Mouse (Mus musculus) hindbrain, embryonic 11.5 days (tissue): ENCODE data around the gene Scamp2. TPM values are rescaled to one million over a fixed set of nuclear protein-coding genes. Genes with fewer than 3 reads are reported as not detected.

Experiments used
- ATAC-seq: fragments of 200-750 bp; cut with Nextera tagmentation; 2 replicates; pipeline ENCODE4 v1.8.0; 2017; ENCODE audit warnings: mild to moderate bottlenecking, moderate TSS enrichment, moderate library complexity; ENCODE audit not compliant: low FRiP score
- DNase-seq: peaks from one replicate; pipeline ENCODE4 v3.0.0-alpha.2; 2015; ENCODE audit warnings: low spot score
- H3K27ac ChIP-seq: fragments of 300-500 bp; sonication (generic); 2 replicates; pipeline ENCODE4 v1.5.1; 2014; ENCODE audit warnings: mild to moderate bottlenecking, low read depth, low read length
- H3K27me3 ChIP-seq: fragments of 300-500 bp; sonication (generic); 2 replicates; pipeline ENCODE4 v1.6.1; 2014; ENCODE audit warnings: mild to moderate bottlenecking, low read length, moderate library complexity, mixed read lengths; ENCODE audit not compliant: control insufficient read depth, insufficient read depth
- H3K36me3 ChIP-seq: fragments of 300-500 bp; sonication (generic); 2 replicates; pipeline ENCODE4 v1.6.1; 2014; ENCODE audit warnings: mild to moderate bottlenecking, low read length, moderate library complexity, mixed read lengths; ENCODE audit not compliant: control insufficient read depth, insufficient read depth
- H3K4me1 ChIP-seq: fragments of 300-500 bp; sonication (generic); replicated peaks from 2 replicates; pipeline ENCODE4 v1.6.1; 2014; ENCODE audit warnings: low read length, mixed read lengths; ENCODE audit not compliant: control insufficient read depth, insufficient read depth
- H3K4me2 ChIP-seq: fragments of 300-500 bp; sonication (generic); replicated peaks from 2 replicates; pipeline ENCODE4 v1.6.1; 2014; ENCODE audit warnings: mild to moderate bottlenecking, low read depth, low read length
- H3K4me3 ChIP-seq: fragments of 300-500 bp; sonication (generic); 2 replicates; pipeline ENCODE4 v1.5.1; 2014; ENCODE audit warnings: low read depth, low read length
- H3K9ac ChIP-seq: fragments of 300-500 bp; sonication (generic); 2 replicates; pipeline ENCODE4 v1.6.1; 2014; ENCODE audit warnings: low read depth, low read length
- H3K9me3 ChIP-seq: fragments of 300-500 bp; sonication (generic); 2 replicates; pipeline ENCODE4 v1.6.1; 2016; ENCODE audit warnings: low read length; ENCODE audit not compliant: control insufficient read depth
- WGBS: fragments of 180-500 bp; shearing (Covaris S2); extraction: QIAGEN DNeasy Blood & Tissue Kit; methylation state at CpG from one replicate; pipeline ENCODE4 v1.1.7; 2014; 5-methylcytosine and 5-hydroxymethylcytosine counted together
- polyA plus RNA-seq: library from polyadenylated mRNA; unstranded; fragments of >200 nt; fragmentation: Nextera tagmentation; extraction: Ambion mirVana; gene quantifications from 2 replicates; pipeline ENCODE4 v1.2.1, GENCODE M21; 2014

Scamp2 gene
- polyA plus RNA-seq, 1 experiment from 2014 or later = 57.8 TPM

DNA sequence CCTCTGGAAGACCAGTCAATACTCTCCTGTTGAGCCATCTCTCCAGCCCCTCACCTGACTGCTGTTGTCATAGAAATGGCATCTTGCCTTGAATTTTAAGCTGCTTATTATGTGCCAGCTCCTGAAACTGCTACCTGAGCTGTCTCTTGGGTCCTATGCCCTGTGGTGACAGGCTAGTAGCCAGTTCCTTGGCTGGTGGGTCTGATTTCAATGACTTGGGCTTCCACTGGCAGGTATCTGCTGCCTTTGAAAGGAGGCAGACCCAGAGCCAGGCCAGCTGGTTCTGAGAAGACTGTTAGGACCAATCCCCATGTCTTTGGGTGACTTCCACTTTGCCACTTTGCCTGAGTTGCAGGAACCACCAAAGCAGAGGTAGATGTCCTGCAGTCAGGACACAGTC is 13.7 kb downstream of the Scamp2 start:
- H3K9ac ChIP-seq = no peak overlapping the region
- no peak overlapping the region for H3K4me2 ChIP-seq
- H3K27me3 ChIP-seq = no peaks in the 10 kb centered on the region
- H3K4me3 ChIP-seq = no peak overlapping the region
- peaks cover 2% of the 10 kb centered on the region; the same call in 1 of the 2 replicates for H3K36me3 ChIP-seq
- ATAC-seq = no peak
- H3K9me3 ChIP-seq = no peaks in the 10 kb centered on the region
- H3K27ac ChIP-seq = no peak overlapping the region
- DNase-seq = no peak
- no peaks in the 10 kb centered on the region for H3K4me1 ChIP-seq

DNA sequence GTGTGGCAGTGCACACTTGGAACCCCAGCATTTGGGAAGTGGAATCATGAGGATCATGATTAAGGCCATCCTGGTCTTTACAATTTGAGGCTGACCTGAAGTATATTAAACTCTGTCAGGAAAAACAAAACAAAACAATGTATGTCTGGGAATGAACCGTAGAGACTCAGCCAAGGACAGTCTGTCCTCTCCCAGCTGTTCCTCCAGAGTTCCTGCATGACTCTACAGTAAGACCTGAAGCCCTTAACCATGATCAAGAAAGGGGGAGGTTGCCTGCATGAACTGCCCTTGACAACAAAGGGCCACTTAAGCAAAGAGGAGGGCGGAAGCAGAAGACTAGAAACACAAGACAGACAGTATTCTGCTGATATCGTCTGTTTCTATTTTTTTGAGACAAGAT is 14.8 kb downstream of the Scamp2 start:
- peaks cover 5% of the 10 kb centered on the region; the same call in 1 of the 2 replicates for H3K36me3 ChIP-seq
- no peak overlapping the region for H3K4me2 ChIP-seq
- no peak for DNase-seq
- H3K9ac ChIP-seq = no peak overlapping the region
- H3K4me1 ChIP-seq = no peaks in the 10 kb centered on the region
- no peak for ATAC-seq
- H3K4me3 ChIP-seq = no peak overlapping the region
- no peaks in the 10 kb centered on the region for H3K27me3 ChIP-seq
- H3K9me3 ChIP-seq = no peaks in the 10 kb centered on the region
- H3K27ac ChIP-seq = no peak overlapping the region
- WGBS = 87% methylated on average over 3 of the region's 3 CpGs

DNA sequence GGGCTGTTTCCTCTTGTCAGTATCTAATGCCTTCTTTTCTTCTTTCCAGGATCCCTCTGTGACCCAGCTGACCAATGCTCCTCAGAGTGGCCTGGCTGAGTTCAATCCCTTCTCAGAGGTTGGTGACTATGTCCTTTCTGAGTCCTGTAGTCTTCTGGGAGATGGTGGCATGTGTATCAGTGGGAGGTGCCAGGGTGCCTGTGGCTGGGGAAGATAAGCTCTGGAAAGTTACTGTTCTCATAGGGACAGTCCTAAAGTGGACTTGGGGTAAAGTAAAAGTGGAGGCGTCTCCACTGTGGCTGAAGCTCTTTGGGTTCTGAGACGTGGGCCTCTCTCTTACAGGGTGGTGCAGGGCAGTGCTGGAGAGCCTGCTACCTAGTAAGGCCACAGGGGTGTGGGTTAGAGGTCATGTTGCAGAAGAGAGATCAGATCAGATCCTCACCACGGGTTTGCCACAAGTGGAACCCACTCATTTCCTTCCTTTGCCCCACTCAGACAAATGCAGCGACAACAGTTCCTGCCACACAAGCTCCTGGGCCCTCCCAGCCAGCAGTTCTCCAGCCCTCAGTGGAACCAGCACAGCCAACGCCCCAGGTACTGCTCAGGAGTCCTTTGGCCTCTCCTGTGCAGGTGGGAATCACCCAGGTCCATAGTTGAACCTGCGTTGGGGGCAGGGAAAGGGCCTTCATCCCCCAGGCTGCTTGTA is 16.6 kb downstream of the Scamp2 start:
- Histone ChIP-seq H3K36me3 (peaks cover 5% of the 10 kb centered on the region; the same call in 1 of the 2 replicates), H3K4me1 (no peaks in the 10 kb centered on the region), H3K4me2 (no peak overlapping the region), H3K9me3 (no peaks in the 10 kb centered on the region), H3K4me3 (no peak overlapping the region), H3K9ac (no peak overlapping the region), H3K27me3 (no peaks in the 10 kb centered on the region), H3K27ac (no peak overlapping the region)
- WGBS = 87% methylated on average over 6 of the region's 6 CpGs
- ATAC-seq = no peak
- no peak for DNase-seq

DNA sequence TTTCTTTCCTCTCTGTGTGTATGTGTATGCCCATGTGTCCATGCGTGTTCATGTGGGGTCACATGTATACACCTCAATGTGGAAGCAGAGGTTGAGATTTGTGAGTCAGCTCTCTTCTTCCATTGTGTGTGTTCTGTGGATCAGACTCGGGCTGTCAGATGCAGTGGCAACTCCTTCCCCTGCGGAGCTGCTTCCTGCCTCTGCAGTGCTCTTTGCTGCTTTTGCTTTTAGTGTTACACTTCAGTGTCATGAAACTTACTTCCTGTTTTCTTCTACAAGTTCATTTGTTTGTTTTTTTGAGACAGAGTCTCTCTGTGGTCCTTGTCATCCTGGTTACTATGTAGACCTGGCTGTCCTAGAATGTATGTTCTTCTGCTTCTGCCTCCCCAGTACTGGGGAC is 24.2 kb downstream of the Scamp2 start:
- Histone ChIP-seq H3K4me3 (no peak overlapping the region), H3K27ac (no peak overlapping the region), H3K4me2 (no peak overlapping the region), H3K36me3 (no peaks in the 10 kb centered on the region), H3K27me3 (no peaks in the 10 kb centered on the region), H3K9me3 (no peaks in the 10 kb centered on the region), H3K4me1 (no peaks in the 10 kb centered on the region), H3K9ac (no peak overlapping the region)
- DNase-seq (no peak), ATAC-seq (no peak)
- 85% methylated on average over 3 of the region's 3 CpGs for WGBS

DNA sequence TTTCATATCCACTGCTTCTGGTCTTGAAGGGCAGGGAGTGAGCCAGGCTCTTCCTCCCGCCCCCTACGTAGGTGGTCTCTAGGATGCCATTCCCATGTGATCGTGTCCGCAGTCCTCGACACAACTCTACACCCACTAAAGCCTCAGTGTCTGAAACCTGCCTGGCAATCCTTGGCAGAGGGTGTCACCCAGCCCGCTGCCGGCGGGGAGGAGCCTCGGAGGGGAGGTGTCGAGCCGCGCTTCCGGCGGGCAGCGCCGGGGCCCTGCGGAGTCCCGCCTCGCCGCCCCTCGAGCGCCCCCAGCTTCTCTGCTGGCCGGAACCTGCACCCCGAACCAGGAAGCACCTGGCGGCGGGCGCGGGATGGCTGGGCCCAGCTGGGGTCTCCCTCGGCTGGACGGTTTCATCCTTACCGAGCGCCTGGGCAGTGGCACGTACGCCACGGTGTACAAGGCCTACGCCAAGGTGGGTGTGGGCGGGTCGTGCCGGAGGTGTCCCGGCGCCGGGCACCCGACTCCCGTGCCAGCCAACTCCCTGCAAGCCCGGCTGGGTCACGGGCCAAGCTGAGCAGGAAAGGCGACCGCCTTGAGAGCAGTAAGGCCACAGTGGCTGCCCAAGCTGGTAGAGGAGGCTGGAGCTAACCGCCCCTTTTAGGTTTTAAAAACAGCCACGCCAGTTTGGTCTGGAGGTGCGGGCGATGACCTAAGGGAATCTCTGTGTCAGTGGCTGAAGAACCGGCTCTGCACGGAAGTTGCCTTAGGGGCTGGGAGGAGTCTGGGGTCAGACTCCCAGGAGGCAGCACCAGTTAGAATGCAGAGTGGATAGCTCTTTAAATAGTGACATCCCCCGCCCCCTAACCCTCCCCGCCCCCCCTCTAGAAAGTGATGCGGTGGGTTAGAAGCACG is 28.7 kb downstream of the Scamp2 start, which contains the start of gene Ulk3:
TSS of gene Ulk3 (plus strand) at position 229 of the 903 bp plus-strand sequence.
- peak within 1 kb of the TSS; percentile 76 for H3K9ac ChIP-seq
- ATAC-seq (peak; percentile 78), DNase-seq (peak; percentile 77)
- H3K4me1 ChIP-seq = no peaks in the 10 kb centered on the region
- H3K9me3 ChIP-seq = no peaks in the 10 kb centered on the region
- H3K27me3 ChIP-seq = no peaks in the 10 kb centered on the region
- H3K27ac ChIP-seq = peak within 1 kb of the TSS; percentile 70
- H3K36me3 ChIP-seq = no peaks in the 10 kb centered on the region
- under 1% methylated on average over 58 of the region's 58 CpGs for WGBS
- H3K4me2 ChIP-seq = peak within 1 kb of the TSS; percentile 93
- peak within 1 kb of the TSS; percentile 79 for H3K4me3 ChIP-seq

DNA sequence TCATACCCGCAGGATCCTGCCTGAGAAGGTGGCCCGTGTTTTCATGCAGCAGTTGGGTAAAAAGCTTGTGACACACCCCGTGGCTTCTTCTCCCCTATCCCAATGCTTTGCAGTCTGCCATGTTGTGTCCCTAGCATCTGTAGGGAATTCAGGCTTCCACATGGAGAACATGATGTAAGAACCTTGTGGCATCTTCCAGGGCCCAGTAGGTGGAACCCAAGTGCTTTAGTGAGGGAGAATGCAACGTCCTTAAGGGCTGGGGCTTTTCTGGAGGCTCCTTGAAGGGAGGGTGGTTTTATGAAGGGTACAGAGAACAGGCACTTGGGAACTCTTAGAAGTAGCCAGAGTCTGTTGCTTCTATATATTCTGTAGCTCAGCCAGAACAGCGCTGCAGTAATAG is 30.0 kb downstream of the Scamp2 start:
- 34% methylated on average over 5 of the region's 5 CpGs for WGBS
- H3K36me3 ChIP-seq = 0 out of 2 replicates have a peak, but pooled peaks cover 2% of the 10 kb centered on the region
- ATAC-seq (no peak), DNase-seq (no peak)
- H3K9me3 ChIP-seq = no peaks in the 10 kb centered on the region
- H3K4me2 ChIP-seq = no peak overlapping the region
- no peaks in the 10 kb centered on the region for H3K4me1 ChIP-seq
- H3K27me3 ChIP-seq = no peaks in the 10 kb centered on the region
- no peak overlapping the region for H3K4me3 ChIP-seq
- H3K27ac ChIP-seq = no peak overlapping the region
- H3K9ac ChIP-seq = no peak overlapping the region

DNA sequence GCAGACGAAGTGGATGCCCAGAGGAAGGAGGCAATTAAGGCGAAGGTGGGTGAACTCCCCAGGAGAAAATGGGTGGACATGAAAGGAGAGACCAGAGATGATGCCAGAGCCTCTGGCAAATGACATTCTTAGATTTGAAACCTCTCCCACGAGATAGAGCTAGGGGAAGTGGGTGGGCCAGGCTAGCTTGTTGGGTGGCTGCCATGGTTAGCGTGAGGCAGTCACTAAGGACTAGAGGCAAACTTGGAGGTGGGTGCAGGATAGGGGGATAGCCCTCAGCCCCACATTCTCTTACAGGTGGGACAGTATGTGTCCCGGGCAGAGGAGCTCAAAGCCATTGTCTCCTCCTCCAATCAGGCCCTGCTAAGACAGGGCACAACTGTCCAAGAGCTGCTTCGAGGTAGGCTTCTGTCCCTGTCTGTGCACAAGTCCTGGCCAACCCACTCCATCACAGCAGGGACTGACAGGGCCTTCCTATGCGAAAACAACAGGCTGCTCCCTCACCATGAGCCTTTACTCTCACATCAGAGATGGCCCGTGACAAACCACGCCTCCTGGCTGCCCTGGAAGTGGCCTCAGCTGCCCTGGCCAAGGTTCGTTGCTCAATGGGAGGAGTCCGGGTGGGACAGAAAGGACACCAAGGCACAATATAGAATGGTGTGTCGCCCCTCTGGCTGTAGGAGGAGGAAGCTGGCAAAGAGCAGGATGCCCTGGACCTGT is 32.9 kb downstream of the Scamp2 start:
- no peak overlapping the region for H3K27ac ChIP-seq
- no peak overlapping the region for H3K9ac ChIP-seq
- ATAC-seq (no peak), DNase-seq (peak; percentile 30)
- no peaks in the 10 kb centered on the region for H3K27me3 ChIP-seq
- peaks cover 2% of the 10 kb centered on the region; the same call in 1 of the 2 replicates for H3K4me1 ChIP-seq
- no peak overlapping the region for H3K4me2 ChIP-seq
- no peak overlapping the region for H3K4me3 ChIP-seq
- 38% methylated on average over 11 of the region's 12 CpGs for WGBS
- no peaks in the 10 kb centered on the region for H3K9me3 ChIP-seq
- H3K36me3 ChIP-seq = 0 out of 2 replicates have a peak, but pooled peaks cover 2% of the 10 kb centered on the region

DNA sequence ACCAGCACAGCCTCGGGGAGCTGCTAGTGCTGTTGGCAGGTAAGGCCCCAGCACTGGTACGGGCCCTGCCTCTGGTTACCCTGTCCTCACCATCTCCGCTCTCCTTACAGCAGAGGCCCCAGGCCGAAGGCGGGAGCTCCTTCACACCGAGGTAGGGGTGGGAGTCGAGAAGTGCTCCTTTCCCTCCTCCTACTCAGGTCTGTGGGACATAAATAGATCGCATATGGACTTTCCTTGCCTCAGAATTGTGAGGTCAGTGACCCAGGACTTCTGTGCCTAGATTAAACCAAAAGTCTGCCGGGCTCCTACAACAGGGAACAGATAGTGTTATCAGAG is 33.4 kb downstream of the Scamp2 start:
- Histone ChIP-seq H3K9me3 (no peaks in the 10 kb centered on the region), H3K9ac (no peak overlapping the region), H3K4me1 (peaks cover 2% of the 10 kb centered on the region; the same call in 1 of the 2 replicates), H3K27me3 (no peaks in the 10 kb centered on the region), H3K4me3 (no peak overlapping the region), H3K4me2 (no peak overlapping the region), H3K27ac (no peak overlapping the region), H3K36me3 (0 out of 2 replicates have a peak, but pooled peaks cover 2% of the 10 kb centered on the region)
- 66% methylated on average over 9 of the region's 9 CpGs for WGBS
- ATAC-seq (no peak), DNase-seq (no peak)
